Mouse (Mus musculus): Measurements from ENCODE around the gene Rem2. TPM values are rescaled to one million over a fixed set of nuclear protein-coding genes. Genes with fewer than 3 reads are reported as not detected.

Gene Rem2
- polyA plus RNA-seq, 1 experiment from 2014 or later, result 2.9 TPM

- Histone ChIP-seq H3K9ac (ENCODE audit: low read length) (peak overlapping the region; percentile 99), H3K27ac (ENCODE audit: low read depth) (peak overlapping the region; percentile 99), H3K4me3 (ENCODE audit: low read depth, low read length) (peak overlapping the region; percentile 87), H3K9me3 (ENCODE audit: control insufficient read depth, low read length) (no peaks in the 10 kb centered on the region), H3K36me3 (ENCODE audit: control insufficient read depth, insufficient read depth, low read length) (peaks cover 36% of the 10 kb centered on the region), H3K4me1 (replicated peaks; ENCODE audit: control insufficient read depth, insufficient read depth, low read length) (peaks cover 48% of the 10 kb centered on the region), H3K4me2 (ENCODE audit: low read length) (peak overlapping the region; percentile 70), H3K27me3 (replicated peaks; ENCODE audit: control insufficient read depth, insufficient read depth, low read length) (no peaks in the 10 kb centered on the region)
- ATAC-seq (replicated peaks; ENCODE audit: low FRiP score, low TSS enrichment, low read depth) (peak; percentile 34), DNase-seq (ENCODE audit: low spot score) (peak; percentile 87)
- under 1% methylated on average over 54 of the region's 54 CpGs for WGBS
Measured at GRCm38 (mm10) chr14:54432078-54432836, 43.6 kb upstream of the Rem2 start.

GRCm38 (mm10) chr14:54432837-54433830 lies 42.8 kb upstream of the Rem2 start:
- Histone ChIP-seq H3K36me3 (ENCODE audit: control insufficient read depth, insufficient read depth, low read length) (peaks cover 44% of the 10 kb centered on the region), H3K27ac (ENCODE audit: low read depth) (peak overlapping the region; percentile 99), H3K9ac (ENCODE audit: low read length) (peak overlapping the region; percentile 99), H3K4me1 (replicated peaks; ENCODE audit: control insufficient read depth, insufficient read depth, low read length) (peaks cover 41% of the 10 kb centered on the region), H3K27me3 (replicated peaks; ENCODE audit: control insufficient read depth, insufficient read depth, low read length) (no peaks in the 10 kb centered on the region), H3K9me3 (ENCODE audit: control insufficient read depth, low read length) (no peaks in the 10 kb centered on the region), H3K4me2 (ENCODE audit: low read length) (peak overlapping the region; percentile 70), H3K4me3 (ENCODE audit: low read depth, low read length) (peak overlapping the region; percentile 87)
- peak; percentile 75 for DNase-seq (ENCODE audit: low spot score)
- 24% methylated on average over 17 of the region's 17 CpGs for WGBS
- ATAC-seq (replicated peaks; ENCODE audit: low FRiP score, low TSS enrichment, low read depth), result peak; percentile 17; the same call in 1 of the 2 replicates

DNA sequence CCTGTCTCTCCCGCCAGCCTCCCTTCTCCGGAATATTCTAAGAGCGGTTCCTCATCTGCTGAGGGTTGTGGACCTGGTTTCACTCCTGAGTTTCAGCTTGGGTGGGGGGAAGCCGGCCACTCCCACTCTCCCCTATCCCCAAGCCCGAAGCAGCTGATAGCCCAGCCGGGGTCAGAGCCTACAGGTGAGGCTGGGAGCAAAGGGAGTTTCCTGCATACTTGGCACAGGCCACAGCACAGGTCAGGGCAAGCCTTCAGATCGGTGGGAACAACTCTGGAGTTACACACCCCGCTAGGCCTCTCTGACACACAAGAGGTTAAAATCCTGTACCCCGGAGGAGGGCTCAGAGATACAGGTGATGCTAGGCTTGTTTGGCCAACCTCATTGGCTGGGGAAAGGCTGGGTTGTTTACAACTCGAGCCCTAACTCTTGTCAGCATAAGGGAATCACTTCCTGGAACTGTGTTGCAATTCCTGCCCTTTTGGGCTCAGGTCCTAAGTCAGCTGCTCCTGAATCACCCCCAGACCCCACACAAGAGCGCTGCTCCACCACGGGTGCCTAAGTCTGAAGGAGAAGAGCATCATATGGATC lies 41.9 kb upstream of the Rem2 start:
- H3K27ac ChIP-seq (ENCODE audit: low read depth), result 0 out of 2 replicates have a peak overlapping the region, but pooled peaks have one; percentile 99
- ATAC-seq (replicated peaks; ENCODE audit: low FRiP score, low TSS enrichment, low read depth) (0 out of 2 replicates have a peak, but pooled peaks have one; percentile 8), DNase-seq (ENCODE audit: low spot score) (no peak)
- H3K9me3 ChIP-seq (ENCODE audit: control insufficient read depth, low read length), result no peaks in the 10 kb centered on the region
- 51% methylated on average over 12 of the region's 12 CpGs for WGBS
- peaks cover 36% of the 10 kb centered on the region for H3K4me1 ChIP-seq (replicated peaks; ENCODE audit: control insufficient read depth, insufficient read depth, low read length)
- H3K9ac ChIP-seq (ENCODE audit: low read length), result peak overlapping the region; percentile 99
- peak overlapping the region; percentile 87 for H3K4me3 ChIP-seq (ENCODE audit: low read depth, low read length)
- H3K36me3 ChIP-seq (ENCODE audit: control insufficient read depth, insufficient read depth, low read length), result peaks cover 45% of the 10 kb centered on the region
- H3K4me2 ChIP-seq (ENCODE audit: low read length), result peak overlapping the region; percentile 70
- H3K27me3 ChIP-seq (replicated peaks; ENCODE audit: control insufficient read depth, insufficient read depth, low read length), result no peaks in the 10 kb centered on the region

GRCm38 (mm10) chr14:54435194-54435918 lies 40.5 kb upstream of the Rem2 start:
- ATAC-seq (replicated peaks; ENCODE audit: low FRiP score, low TSS enrichment, low read depth), result no peak
- H3K9ac ChIP-seq (ENCODE audit: low read length), result no peak overlapping the region
- no peak overlapping the region for H3K4me2 ChIP-seq (ENCODE audit: low read length)
- peaks cover 51% of the 10 kb centered on the region for H3K36me3 ChIP-seq (ENCODE audit: control insufficient read depth, insufficient read depth, low read length)
- no peak overlapping the region for H3K4me3 ChIP-seq (ENCODE audit: low read depth, low read length)
- 82% methylated on average over 11 of the region's 11 CpGs for WGBS
- H3K9me3 ChIP-seq (ENCODE audit: control insufficient read depth, low read length), result no peaks in the 10 kb centered on the region
- H3K27me3 ChIP-seq (replicated peaks; ENCODE audit: control insufficient read depth, insufficient read depth, low read length), result no peaks in the 10 kb centered on the region
- H3K4me1 ChIP-seq (replicated peaks; ENCODE audit: control insufficient read depth, insufficient read depth, low read length), result peaks cover 23% of the 10 kb centered on the region
- DNase-seq (ENCODE audit: low spot score), result no peak
- no peak overlapping the region for H3K27ac ChIP-seq (ENCODE audit: low read depth)

DNA sequence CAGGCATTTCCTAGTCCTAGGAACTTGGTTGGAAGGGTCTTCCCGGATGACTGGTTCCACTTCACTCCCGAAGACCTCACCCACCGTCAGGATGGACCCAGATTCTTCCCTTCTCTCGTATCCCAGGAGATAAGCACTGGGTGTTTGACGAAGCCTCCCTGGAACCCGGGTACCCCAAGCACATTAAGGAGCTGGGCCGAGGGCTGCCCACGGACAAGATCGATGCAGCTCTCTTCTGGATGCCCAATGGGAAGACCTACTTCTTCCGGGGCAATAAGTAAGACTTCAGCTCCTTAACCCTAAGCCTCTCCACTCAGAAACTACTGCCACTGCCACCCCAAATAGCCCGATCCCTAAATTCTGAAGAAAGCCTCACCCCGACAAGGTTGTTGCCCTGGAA lies 36.7 kb upstream of the Rem2 start:
- no peak for ATAC-seq (replicated peaks; ENCODE audit: low FRiP score, low TSS enrichment, low read depth)
- H3K27me3 ChIP-seq (replicated peaks; ENCODE audit: control insufficient read depth, insufficient read depth, low read length), result no peaks in the 10 kb centered on the region
- no peak overlapping the region for H3K4me2 ChIP-seq (ENCODE audit: low read length)
- no peak overlapping the region for H3K9ac ChIP-seq (ENCODE audit: low read length)
- DNase-seq (ENCODE audit: low spot score), result no peak
- 87% methylated on average over 12 of the region's 12 CpGs for WGBS
- no peak overlapping the region for H3K4me3 ChIP-seq (ENCODE audit: low read depth, low read length)
- peaks cover 72% of the 10 kb centered on the region for H3K36me3 ChIP-seq (ENCODE audit: control insufficient read depth, insufficient read depth, low read length)
- H3K9me3 ChIP-seq (ENCODE audit: control insufficient read depth, low read length), result no peaks in the 10 kb centered on the region
- H3K27ac ChIP-seq (ENCODE audit: low read depth), result no peak overlapping the region
- H3K4me1 ChIP-seq (replicated peaks; ENCODE audit: control insufficient read depth, insufficient read depth, low read length), result peaks cover 21% of the 10 kb centered on the region

DNA sequence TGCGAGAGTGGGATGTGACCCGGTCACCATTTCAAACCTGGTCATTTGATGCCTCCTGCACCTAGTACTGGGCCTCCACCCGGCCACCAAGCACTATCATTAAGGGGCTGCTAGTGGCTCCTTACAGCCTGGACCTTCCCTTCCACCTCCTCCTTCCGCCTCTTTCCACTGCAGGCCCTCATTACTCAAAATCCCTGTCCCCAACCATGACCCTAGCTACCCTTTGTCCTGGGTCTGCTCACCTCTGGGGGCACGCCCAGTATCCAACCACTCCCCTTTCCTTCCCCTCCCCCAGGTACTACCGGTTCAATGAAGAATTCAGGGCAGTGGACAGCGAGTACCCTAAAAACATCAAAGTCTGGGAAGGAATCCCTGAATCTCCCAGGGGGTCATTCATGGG lies 36.3 kb upstream of the Rem2 start:
- no peak for DNase-seq (ENCODE audit: low spot score)
- H3K9ac ChIP-seq (ENCODE audit: low read length), result no peak overlapping the region
- H3K4me2 ChIP-seq (ENCODE audit: low read length), result no peak overlapping the region
- no peaks in the 10 kb centered on the region for H3K9me3 ChIP-seq (ENCODE audit: control insufficient read depth, low read length)
- 70% methylated on average over 7 of the region's 7 CpGs for WGBS
- no peak overlapping the region for H3K27ac ChIP-seq (ENCODE audit: low read depth)
- peaks cover 72% of the 10 kb centered on the region for H3K36me3 ChIP-seq (ENCODE audit: control insufficient read depth, insufficient read depth, low read length)
- no peak for ATAC-seq (replicated peaks; ENCODE audit: low FRiP score, low TSS enrichment, low read depth)
- H3K27me3 ChIP-seq (replicated peaks; ENCODE audit: control insufficient read depth, insufficient read depth, low read length), result no peaks in the 10 kb centered on the region
- no peak overlapping the region for H3K4me3 ChIP-seq (ENCODE audit: low read depth, low read length)
- H3K4me1 ChIP-seq (replicated peaks; ENCODE audit: control insufficient read depth, insufficient read depth, low read length), result peaks cover 17% of the 10 kb centered on the region

- H3K4me2 ChIP-seq (ENCODE audit: low read length), result no peak overlapping the region
- no peak for DNase-seq (ENCODE audit: low spot score)
- no peak for ATAC-seq (replicated peaks; ENCODE audit: low FRiP score, low TSS enrichment, low read depth)
- no peak overlapping the region for H3K9ac ChIP-seq (ENCODE audit: low read length)
- 90% methylated on average over 14 of the region's 14 CpGs for WGBS
- H3K27me3 ChIP-seq (replicated peaks; ENCODE audit: control insufficient read depth, insufficient read depth, low read length), result no peaks in the 10 kb centered on the region
- no peaks in the 10 kb centered on the region for H3K9me3 ChIP-seq (ENCODE audit: control insufficient read depth, low read length)
- H3K4me1 ChIP-seq (replicated peaks; ENCODE audit: control insufficient read depth, insufficient read depth, low read length), result peaks cover 12% of the 10 kb centered on the region; the same call in 1 of the 2 replicates
- H3K36me3 ChIP-seq (ENCODE audit: control insufficient read depth, insufficient read depth, low read length), result peaks cover 68% of the 10 kb centered on the region
- no peak overlapping the region for H3K4me3 ChIP-seq (ENCODE audit: low read depth, low read length)
- H3K27ac ChIP-seq (ENCODE audit: low read depth), result no peak overlapping the region
Measured at GRCm38 (mm10) chr14:54440538-54440937, 35.4 kb upstream of the Rem2 start.

DNA sequence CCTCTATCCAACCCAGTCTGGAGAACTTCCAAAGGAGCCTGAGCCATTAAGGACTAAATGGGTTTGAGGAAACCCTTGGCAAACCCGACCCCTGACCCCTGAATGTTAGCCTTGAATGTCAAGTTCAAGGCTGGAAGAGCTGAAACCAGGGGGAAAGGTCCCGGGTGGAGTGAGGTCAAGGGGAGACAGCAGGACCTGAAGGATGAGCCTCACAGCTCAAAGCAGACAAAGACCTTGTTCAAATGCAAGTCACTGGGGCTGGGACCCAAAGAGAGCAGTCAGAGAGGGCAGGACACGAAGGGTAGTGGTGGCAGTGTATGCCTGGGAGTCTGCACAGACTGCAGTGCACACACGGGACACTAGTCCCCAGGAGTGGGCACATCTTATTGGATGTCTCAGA lies 34.5 kb upstream of the Rem2 start:
- Histone ChIP-seq H3K9me3 (ENCODE audit: control insufficient read depth, low read length) (no peaks in the 10 kb centered on the region), H3K9ac (ENCODE audit: low read length) (no peak overlapping the region), H3K27ac (ENCODE audit: low read depth) (no peak overlapping the region), H3K4me2 (ENCODE audit: low read length) (no peak overlapping the region), H3K27me3 (replicated peaks; ENCODE audit: control insufficient read depth, insufficient read depth, low read length) (no peaks in the 10 kb centered on the region), H3K36me3 (ENCODE audit: control insufficient read depth, insufficient read depth, low read length) (peaks cover 60% of the 10 kb centered on the region), H3K4me3 (ENCODE audit: low read depth, low read length) (no peak overlapping the region), H3K4me1 (replicated peaks; ENCODE audit: control insufficient read depth, insufficient read depth, low read length) (peaks cover 12% of the 10 kb centered on the region; the same call in 1 of the 2 replicates)
- DNase-seq (ENCODE audit: low spot score), result no peak
- ATAC-seq (replicated peaks; ENCODE audit: low FRiP score, low TSS enrichment, low read depth), result no peak
- 80% methylated on average over 4 of the region's 4 CpGs for WGBS

All from intestine, embryonic 14.5 days (tissue).